Mouse (Mus musculus): ENCODE data around the gene Slc39a2.
"Not testable (repeated sequence)": the region's sequence is repeated elsewhere in the genome, so short reads cannot be mapped to it uniquely, and the experiment has no call there.

Slc39a2 gene

GRCm38 (mm10) chr14:51902806-51903710, 10.4 kb downstream of the Slc39a2 start:
- no peak for DNase-seq (ENCODE audit: extremely low read depth, low read depth)

- no peak for DNase-seq (ENCODE audit: extremely low read depth, low read depth)
Measured at GRCm38 (mm10) chr14:51903782-51904181, 11.1 kb downstream of the Slc39a2 start.

DNA sequence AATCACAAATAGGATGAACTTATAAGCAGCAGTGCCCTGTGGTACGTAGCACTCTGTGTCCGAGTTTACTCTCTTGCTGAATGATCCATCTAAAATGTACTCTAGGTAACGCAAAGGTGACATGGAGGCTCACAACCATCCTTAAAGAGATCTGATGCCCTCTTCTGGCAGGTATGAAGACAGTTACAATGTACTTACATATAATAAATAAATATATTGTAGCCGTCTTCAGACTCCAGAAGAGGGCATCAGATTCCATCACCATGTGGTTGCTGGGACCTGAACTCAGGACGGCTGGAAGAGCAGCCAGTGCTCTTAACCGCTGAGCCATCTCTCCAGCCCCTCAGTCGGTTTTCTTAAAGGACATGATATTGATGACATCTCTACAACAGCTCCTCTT, 12.0 kb downstream of the Slc39a2 start:
- DNase-seq (ENCODE audit: extremely low read depth, low read depth) = peak; percentile 41

GRCm38 (mm10) chr14:51906102-51906501, 13.4 kb downstream of the Slc39a2 start:
- no peak for DNase-seq (ENCODE audit: extremely low read depth, low read depth)

GRCm38 (mm10) chr14:51911301-51911700, 18.6 kb downstream of the Slc39a2 start:
- no peak for DNase-seq (ENCODE audit: extremely low read depth, low read depth)

DNA sequence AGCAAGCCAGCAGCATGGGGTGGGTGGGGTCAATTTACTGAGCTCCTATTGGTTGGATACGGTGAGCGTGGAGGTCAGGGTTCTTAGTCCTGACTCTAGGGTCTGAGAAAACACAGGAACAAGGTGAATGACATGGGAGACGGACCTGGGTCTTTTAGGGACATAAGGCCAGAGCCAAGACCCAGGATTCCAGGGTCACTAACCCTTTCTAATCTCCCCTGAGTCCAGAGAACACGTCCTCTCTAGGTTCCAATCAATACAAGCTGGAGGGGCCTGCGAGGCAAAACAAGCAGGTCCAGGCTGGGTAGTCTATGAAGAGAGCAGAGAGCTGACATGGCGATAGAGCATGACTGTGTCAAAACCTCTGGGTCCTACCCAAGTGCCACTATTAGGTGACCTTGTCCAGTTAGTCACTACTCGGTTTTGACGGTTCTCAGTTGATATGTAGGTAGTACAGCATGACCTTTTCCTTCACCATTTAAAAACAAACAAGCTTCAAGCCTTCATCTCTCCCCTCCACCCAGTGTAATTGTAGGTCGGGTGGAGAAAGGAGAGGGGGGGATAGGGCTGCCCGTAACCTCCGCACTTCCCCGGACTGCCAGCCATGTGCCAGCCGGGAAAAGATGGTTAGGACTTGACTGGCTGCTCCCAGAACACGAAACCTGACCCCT, 19.8 kb downstream of the Slc39a2 start:
- DNase-seq (ENCODE audit: extremely low read depth, low read depth) = no peak

GRCm38 (mm10) chr14:51913062-51913959, 20.6 kb downstream of the Slc39a2 start:
- DNase-seq (ENCODE audit: extremely low read depth, low read depth) = peak; percentile 80

- DNase-seq (ENCODE audit: extremely low read depth, low read depth) = no peak
Measured at GRCm38 (mm10) chr14:51913960-51914762, 21.5 kb downstream of the Slc39a2 start, which contains the start of gene Ndrg2. Ndrg2 (minus strand) TSS chr14:51914158.

- no peak for DNase-seq (ENCODE audit: extremely low read depth, low read depth)
Measured at GRCm38 (mm10) chr14:51915030-51915429, 22.3 kb downstream of the Slc39a2 start.

DNA sequence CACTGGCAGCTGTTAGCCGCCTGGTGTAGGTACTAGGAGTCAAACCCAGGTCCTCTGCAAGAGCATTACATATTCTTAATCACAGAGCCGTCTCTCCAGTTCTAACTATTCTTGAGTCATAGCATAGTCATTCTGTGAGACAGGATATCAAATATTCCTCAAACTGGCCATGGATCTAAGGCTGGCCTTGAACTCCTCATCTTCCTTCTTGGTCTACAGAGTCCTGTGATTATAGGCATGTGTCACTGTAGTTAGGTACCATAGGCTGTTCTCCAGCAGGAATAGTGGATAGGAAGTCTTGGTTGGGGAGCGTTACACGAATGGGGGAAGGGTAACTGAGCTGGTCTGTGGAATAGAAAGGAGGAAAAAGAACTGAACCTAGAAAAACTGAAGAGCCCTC, 23.9 kb downstream of the Slc39a2 start:
- DNase-seq (ENCODE audit: extremely low read depth, low read depth) = no peak

DNA sequence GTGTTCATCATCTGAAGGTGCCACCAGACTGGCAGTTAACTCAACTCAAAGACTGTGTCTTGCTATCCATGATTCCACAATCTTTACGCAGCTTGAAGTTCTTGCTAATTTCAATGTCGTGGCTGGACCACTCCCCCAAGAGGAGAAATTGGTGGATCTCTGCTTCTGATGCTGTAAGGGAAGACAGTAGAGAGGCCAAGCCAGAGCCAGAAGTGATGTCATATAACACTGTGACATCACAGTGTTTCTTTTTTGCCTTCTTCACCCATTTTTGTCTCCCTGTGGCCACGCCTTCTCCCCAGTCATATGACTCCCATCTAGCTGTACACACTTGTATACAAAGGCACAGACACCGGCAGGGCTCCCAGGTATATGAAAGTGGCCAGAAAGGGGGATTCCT, 25.4 kb downstream of the Slc39a2 start, which contains the start of gene Tppp2:
TSS of gene Tppp2 (plus strand) at position 301 of the 400 bp plus-strand sequence.
- no peak for DNase-seq (ENCODE audit: extremely low read depth, low read depth)

GRCm38 (mm10) chr14:51918966-51919365, 26.3 kb downstream of the Slc39a2 start:
- DNase-seq (ENCODE audit: extremely low read depth, low read depth) = no peak

DNA sequence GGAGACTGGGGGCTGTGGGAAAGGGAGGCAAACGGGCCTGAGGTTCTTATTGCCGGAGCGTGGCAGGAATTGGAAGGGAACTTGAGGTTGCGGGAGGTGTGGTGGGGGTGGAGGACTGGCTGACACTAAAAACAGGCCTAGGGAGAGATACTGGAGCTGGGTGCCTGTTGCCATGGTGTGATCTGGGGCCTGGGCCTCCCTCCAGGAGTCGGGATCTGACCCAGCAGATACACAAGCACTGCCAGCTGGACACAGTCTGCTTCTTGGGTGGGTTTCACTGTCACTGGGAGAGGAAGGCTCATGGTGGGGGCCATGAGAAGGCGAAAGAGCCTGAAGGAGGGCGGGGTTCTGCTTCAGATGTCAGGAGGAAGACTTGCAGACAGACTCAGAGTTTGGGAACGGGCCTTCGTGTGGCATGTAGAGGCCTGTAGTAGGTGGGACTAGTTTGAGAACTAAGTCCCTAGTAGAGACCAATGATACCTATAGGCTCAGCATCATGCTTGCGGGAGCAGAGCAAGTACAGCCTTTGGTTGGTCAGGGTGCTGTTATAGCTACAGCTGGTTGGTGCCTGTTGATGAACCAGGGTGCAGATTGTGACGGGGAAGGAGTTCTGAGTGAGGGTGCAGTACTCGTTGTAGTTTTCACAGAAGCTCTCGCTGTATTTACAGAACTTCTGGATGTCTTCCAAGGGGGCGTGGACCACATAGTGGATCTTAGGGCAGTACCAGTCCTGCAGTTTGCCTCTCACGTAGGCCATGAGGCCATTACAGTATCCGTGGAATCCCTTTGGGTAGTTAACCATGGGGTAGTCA, 29.3 kb downstream of the Slc39a2 start:
- no peak for DNase-seq (ENCODE audit: extremely low read depth, low read depth)

DNA sequence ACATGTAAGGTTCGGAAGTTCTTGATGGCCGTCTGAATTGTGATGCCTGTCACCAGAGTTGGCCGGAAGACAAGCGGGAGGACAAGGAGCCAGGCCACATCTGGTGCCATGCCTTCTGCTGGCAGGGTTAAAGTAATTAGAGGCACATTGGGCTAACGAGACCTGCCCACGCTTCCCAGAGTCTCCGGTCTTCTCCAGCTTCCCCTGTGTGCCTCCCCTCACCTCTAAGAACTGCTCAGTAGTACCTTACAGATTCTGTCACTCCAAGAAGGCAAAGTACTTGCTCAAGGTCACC, 29.8 kb downstream of the Slc39a2 start, which contains the start of gene Rnase13:
TSS of gene Rnase13 (minus strand) at position 203 of the 295 bp plus-strand sequence.
- DNase-seq (ENCODE audit: extremely low read depth, low read depth) = no peak

DNA sequence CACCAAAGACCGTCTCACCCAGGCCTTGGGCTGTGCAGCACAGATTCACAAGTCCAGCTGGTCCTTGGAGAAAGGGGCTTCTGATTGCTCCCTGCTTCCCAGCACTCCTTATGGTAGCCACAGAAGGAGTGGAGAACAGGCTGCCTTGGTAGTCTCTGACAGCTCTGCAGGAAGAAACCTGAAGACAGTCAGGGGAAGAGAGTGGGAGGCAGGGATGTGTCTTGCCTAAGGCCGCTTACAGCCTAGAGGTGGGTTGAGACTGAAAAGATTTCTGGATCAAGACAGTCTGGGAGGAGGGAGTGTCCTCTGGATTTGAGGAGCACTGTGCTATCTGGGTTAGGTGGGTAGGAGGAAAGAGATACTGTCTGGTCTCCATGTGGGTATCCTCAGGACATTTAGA, 30.2 kb downstream of the Slc39a2 start:
- DNase-seq (ENCODE audit: extremely low read depth, low read depth) = no peak

DNA sequence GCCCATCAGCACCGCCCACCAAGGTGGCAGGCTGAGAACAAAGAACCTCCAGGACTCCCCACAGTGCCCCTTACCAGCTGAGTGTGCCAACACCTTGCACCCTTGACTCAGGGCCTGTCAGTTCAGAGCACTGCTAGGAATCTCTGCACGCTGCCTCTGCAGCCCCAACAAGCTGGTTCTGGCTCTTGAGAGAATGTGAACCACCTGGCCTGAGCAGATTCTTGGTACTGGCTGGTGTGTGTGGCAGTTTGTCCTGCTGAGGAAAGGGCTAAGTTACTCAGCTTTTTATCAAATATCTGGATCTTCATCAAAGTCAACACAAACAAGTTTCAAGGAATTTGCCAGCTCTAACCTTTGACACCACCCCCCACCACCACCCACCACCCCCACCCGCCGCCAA, 30.8 kb downstream of the Slc39a2 start:
- no peak for DNase-seq (ENCODE audit: extremely low read depth, low read depth)

DNA sequence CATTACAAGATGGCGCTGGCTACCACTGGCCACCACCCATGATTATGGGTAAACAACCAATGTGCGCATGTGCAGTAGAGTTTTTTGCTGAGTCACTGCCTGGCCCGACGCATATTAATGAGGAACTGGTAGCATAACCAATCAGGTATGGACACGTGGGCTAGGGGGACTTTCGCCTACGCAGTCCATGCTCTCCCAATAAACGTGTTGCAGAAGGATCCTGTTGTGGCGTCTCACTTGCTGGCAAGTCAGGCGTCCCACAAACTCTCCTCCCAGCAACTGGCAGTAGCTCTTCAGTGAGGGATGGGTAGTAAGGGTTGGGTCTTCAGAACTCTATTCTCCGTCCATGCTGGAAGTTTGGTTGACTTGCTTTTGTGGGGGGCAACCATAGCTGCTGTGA, 34.2 kb downstream of the Slc39a2 start:
- not testable (repeated sequence) for DNase-seq (ENCODE audit: extremely low read depth, low read depth)

GRCm38 (mm10) chr14:51929309-51929943, 36.7 kb downstream of the Slc39a2 start:
- no peak for DNase-seq (ENCODE audit: extremely low read depth, low read depth)

DNA sequence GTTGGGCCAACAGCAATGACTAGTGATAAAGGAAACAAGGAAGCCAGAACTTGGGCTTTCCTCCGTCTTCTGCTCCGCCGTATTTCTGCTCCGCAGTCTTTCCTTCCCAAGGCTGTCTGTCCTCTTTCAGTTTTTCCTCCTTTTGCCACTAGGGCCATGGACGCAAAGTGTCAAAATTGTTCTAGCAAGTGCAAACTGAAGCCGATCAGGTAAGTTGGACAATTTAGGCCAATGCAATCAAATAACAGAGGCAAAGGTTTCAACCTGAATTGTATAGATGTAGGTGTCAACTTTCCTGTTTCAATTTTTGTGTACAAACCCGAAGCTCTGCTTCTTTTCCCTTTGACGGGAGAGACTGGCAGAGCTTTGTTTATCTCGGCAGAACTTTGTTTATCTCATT, 37.3 kb downstream of the Slc39a2 start:
- no peak for DNase-seq (ENCODE audit: extremely low read depth, low read depth)

Data from MEL-GATA-1-ER (cell line).